Mouse (Mus musculus): ENCODE data around the gene Il15ra.

The Il15ra gene

GRCm38 (mm10) chr2:11705201-11706025, at the start of gene Il15ra:
Gene Il15ra (plus strand): TSS chr2:11705290.
- peak; percentile 93 for DNase-seq

- DNase-seq = no peak
Measured at GRCm38 (mm10) chr2:11657581-11657980, 47.5 kb upstream of the Il15ra start.

- no peak for DNase-seq
Measured at GRCm38 (mm10) chr2:11659263-11659662, 45.8 kb upstream of the Il15ra start.

- DNase-seq = no peak
Measured at GRCm38 (mm10) chr2:11662143-11662906, 42.8 kb upstream of the Il15ra start.

- DNase-seq = no peak
Measured at GRCm38 (mm10) chr2:11662907-11663230, 42.2 kb upstream of the Il15ra start.

- DNase-seq = peak; percentile 82
Measured at GRCm38 (mm10) chr2:11663961-11664360, 41.1 kb upstream of the Il15ra start.

GRCm38 (mm10) chr2:11664367-11664766, 40.7 kb upstream of the Il15ra start:
- peak; percentile 7 for DNase-seq

- peak; percentile 38 for DNase-seq
Measured at GRCm38 (mm10) chr2:11664806-11665205, 40.3 kb upstream of the Il15ra start.

GRCm38 (mm10) chr2:11665326-11665725, 39.8 kb upstream of the Il15ra start:
- peak; percentile 56 for DNase-seq

GRCm38 (mm10) chr2:11672144-11672543, 32.9 kb upstream of the Il15ra start:
- DNase-seq = no peak

- no peak for DNase-seq
Measured at GRCm38 (mm10) chr2:11679626-11680025, 25.5 kb upstream of the Il15ra start.

GRCm38 (mm10) chr2:11682712-11683111, 22.4 kb upstream of the Il15ra start:
- no peak for DNase-seq

GRCm38 (mm10) chr2:11686512-11686911, 18.6 kb upstream of the Il15ra start:
- no peak for DNase-seq

GRCm38 (mm10) chr2:11687436-11687835, 17.7 kb upstream of the Il15ra start:
- DNase-seq = no peak

- DNase-seq = no peak
Measured at GRCm38 (mm10) chr2:11690201-11690890, 14.7 kb upstream of the Il15ra start.

- DNase-seq = no peak
Measured at GRCm38 (mm10) chr2:11693352-11693751, 11.7 kb upstream of the Il15ra start.

GRCm38 (mm10) chr2:11694104-11694503, 11.0 kb upstream of the Il15ra start:
- DNase-seq = peak; percentile 47

GRCm38 (mm10) chr2:11695867-11696266, 9.2 kb upstream of the Il15ra start:
- DNase-seq = no peak

- peak; percentile 79 for DNase-seq
Measured at GRCm38 (mm10) chr2:11698994-11699393, 6.1 kb upstream of the Il15ra start.

GRCm38 (mm10) chr2:11699905-11700304, 5.2 kb upstream of the Il15ra start:
- DNase-seq = no peak

- DNase-seq = no peak
Measured at GRCm38 (mm10) chr2:11706030-11706745, 1.1 kb downstream of the Il15ra start.

- DNase-seq = no peak
Measured at GRCm38 (mm10) chr2:11706746-11707065, 1.6 kb downstream of the Il15ra start.

- no peak for DNase-seq
Measured at GRCm38 (mm10) chr2:11708538-11708937, 3.4 kb downstream of the Il15ra start.

Measured in kidney, adult 11 months (tissue).